Mouse (Mus musculus): ENCODE data around the gene Pde12. TPM values are rescaled to one million over a fixed set of nuclear protein-coding genes. Genes with fewer than 3 reads are reported as not detected.
A peak's percentile ranks its signal among the peaks of the same experiment; 100 is the strongest.

Gene Pde12
- total and polyA plus RNA-seq, 3 experiments = 12.3 to 16.7 (median 13.1) TPM

DNA sequence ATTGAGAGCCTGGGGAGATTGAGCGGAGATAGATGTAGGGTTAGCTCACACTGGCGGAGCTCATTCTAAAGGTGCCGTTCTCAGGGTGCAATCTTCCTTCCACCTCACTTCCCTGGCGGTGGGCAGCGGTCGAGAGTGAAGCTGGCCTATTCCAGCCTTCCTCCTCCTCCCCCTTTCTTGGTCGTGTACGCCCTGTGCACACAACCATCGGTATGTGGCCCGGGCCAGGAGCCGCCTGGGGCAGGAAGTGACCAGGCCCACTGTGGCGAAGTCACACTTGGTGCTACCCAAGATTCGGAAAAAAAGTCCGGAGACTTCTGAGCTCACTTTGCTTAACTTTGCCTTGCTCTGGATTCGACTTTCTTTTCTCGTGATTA, 31.0 kb downstream of the Pde12 start:
- Histone ChIP-seq H3K9me3 (replicated peaks) (no peaks in the 10 kb centered on the region), H3K4me3 (ENCODE audit: low read depth, low read length) (peak overlapping the region; percentile 84), H3K4me1 (ENCODE audit: insufficient read depth, low read depth, low read length) (peaks cover 40% of the 10 kb centered on the region), H3K27me3 (ENCODE audit: insufficient read depth, low read length) (no peaks in the 10 kb centered on the region), H3K36me3 (replicated peaks) (peaks cover 6% of the 10 kb centered on the region)
- DNase-seq (ENCODE audit: low spot score) (peak; percentile 34), ATAC-seq (ENCODE audit: extremely low read depth, insufficient number of reproducible peaks, low FRiP score, poor library complexity, severe bottlenecking) (peak; percentile 23; the same call in 1 of the 2 replicates)
- TF ChIP-seq GATA1 (IDR thresholded peaks at IDR 0.05; ENCODE audit: borderline replicate concordance, low read length) (no peak), GATA2 (IDR thresholded peaks at IDR 0.05; ENCODE audit: borderline replicate concordance, low read depth, low read length) (no peak), CTCF (IDR thresholded peaks at IDR 0.05; ENCODE audit: low read depth, low read length) (no peak), TAL1 (conservative IDR thresholded peaks at IDR 0.05; ENCODE audit: low read depth, low read length) (no peak), POLR2AphosphoS5 (IDR thresholded peaks at IDR 0.05; ENCODE audit: insufficient replicate concordance, low read depth, low read length) (no peak)

DNA sequence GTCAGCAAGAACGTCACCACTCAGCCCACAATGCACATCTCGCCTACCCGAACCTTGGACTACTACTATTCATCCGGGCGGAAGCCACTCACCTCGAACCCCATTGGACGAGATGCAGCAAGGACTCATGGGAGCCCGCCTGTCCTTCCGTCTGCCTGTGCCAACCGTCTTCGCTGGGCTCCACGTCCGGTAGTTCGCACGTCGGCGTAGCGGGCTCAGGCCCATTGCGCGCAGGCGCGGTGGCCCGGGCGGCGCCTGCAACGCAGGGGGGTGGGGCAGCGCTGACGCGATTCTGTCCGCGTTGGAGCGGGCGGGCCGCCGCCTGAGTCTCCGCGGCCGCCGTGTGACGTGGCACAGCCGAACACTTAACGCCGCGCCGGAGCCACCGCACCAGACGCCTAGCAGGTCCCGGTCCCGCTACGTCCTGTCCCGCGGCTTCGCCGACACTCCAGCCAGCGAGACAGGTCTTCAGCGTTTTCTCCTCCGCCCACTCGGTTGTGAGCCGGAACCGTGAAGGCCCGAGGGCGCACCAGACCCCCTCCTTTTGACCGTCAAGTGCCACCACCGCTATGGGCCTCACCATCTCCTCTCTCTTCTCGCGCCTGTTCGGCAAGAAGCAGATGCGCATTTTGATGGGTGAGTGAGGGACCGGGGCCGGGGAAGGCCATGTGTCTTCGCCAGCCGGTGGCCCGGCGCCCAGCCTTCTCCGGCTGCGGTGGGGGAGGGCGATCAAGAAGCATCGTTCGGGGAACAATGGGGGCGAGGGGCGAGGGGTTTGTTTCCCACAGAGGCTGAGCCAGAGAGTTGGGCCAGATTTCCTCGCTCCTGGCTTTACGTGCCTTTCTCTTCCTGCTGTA, 31.6 kb downstream of the Pde12 start, which contains the start of gene Arf4:
Arf4 (plus strand) TSS at position 224 of the 857 bp plus-strand sequence.
- Histone ChIP-seq H3K9me3 (replicated peaks) (no peaks in the 10 kb centered on the region), H3K4me1 (ENCODE audit: insufficient read depth, low read depth, low read length) (peaks cover 38% of the 10 kb centered on the region), H3K27me3 (ENCODE audit: insufficient read depth, low read length) (no peaks in the 10 kb centered on the region), H3K4me3 (ENCODE audit: low read depth, low read length) (peak within 1 kb of the TSS; percentile 84), H3K36me3 (replicated peaks) (peaks cover 10% of the 10 kb centered on the region)
- peak; percentile 85 for DNase-seq (ENCODE audit: low spot score)
- TF ChIP-seq POLR2AphosphoS5 (IDR thresholded peaks at IDR 0.05; ENCODE audit: insufficient replicate concordance, low read depth, low read length) = 0 out of 2 replicates have a peak, but pooled peaks have one; percentile 19
- TF ChIP-seq TAL1 (conservative IDR thresholded peaks at IDR 0.05; ENCODE audit: low read depth, low read length) = no peak
- peak; percentile 97 for ATAC-seq (ENCODE audit: extremely low read depth, insufficient number of reproducible peaks, low FRiP score, poor library complexity, severe bottlenecking)

DNA sequence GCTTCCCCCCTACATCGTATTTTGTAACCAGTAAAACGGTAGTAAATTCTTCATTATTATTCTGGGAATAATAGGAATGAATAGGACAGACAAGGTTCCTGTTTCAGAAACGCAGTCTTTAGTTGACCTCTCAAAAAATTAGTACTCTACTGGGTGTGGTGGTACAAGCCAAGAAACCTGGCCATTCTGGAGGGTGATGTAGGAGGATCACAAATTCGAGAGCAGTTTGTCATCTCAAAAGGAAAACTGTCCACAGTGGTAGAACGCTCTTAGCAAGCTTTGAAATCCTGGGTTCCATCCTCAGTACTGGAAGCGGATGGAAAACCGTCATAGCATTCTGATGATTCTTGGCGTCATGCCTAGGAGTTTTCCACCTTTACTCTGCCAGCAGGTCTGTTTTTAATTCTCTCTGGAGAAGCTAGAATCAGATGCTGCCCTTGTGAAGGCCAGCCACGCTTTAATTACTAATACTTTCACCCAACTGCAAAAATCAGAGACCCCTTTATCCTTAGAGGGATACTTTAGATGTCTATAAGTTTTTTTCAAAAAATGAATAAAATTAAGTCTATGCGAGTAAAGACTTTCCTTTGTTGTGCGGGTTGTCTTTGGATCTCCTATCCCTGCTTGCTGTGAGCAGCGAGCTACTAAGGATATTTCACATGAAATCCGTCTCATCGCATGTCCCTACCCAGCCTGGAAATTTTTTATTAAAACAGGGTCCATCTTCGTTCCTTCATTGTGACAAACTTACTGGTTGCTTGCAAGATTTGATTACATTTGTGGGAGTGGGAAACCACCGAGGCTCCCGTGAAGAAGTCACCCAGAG, 32.4 kb downstream of the Pde12 start:
- Histone ChIP-seq H3K4me1 (ENCODE audit: insufficient read depth, low read depth, low read length) (peaks cover 36% of the 10 kb centered on the region), H3K4me3 (ENCODE audit: low read depth, low read length) (peak overlapping the region; percentile 84), H3K9me3 (replicated peaks) (no peaks in the 10 kb centered on the region), H3K27me3 (ENCODE audit: insufficient read depth, low read length) (no peaks in the 10 kb centered on the region), H3K36me3 (replicated peaks) (peaks cover 13% of the 10 kb centered on the region)
- no peak for TF ChIP-seq TAL1 (conservative IDR thresholded peaks at IDR 0.05; ENCODE audit: low read depth, low read length)
- no peak for TF ChIP-seq POLR2AphosphoS5 (IDR thresholded peaks at IDR 0.05; ENCODE audit: insufficient replicate concordance, low read depth, low read length)
- ATAC-seq (ENCODE audit: extremely low read depth, insufficient number of reproducible peaks, low FRiP score, poor library complexity, severe bottlenecking) = no peak
- no peak for DNase-seq (ENCODE audit: low spot score)

DNA sequence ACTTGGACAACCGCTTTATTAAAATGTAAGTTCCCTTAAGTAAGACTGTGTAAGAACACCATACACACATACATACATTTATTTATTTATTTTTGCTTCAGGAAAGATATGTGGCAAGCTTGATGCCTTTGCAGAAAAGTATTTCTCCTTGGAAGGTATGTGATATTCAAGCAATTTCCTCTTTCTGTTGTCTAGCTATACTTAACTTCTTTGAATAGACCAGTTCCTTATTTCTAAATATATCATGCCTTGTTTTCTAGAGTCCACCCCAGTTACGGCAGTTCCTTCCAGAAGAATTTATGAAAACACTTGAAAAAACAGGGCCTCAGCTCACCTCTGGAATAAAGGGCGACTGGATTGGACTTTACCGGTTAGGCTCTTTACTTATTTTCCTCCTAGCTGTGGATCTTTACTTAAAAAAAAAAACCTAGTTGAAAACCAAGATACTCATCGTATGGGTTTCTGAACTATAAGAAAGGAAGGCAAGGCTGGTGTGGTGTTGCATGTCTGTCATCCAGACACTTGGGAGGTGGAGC, 43.0 kb downstream of the Pde12 start:
- peaks cover 5% of the 10 kb centered on the region; the same call in 1 of the 2 replicates for H3K4me1 ChIP-seq (ENCODE audit: insufficient read depth, low read depth, low read length)
- DNase-seq (ENCODE audit: low spot score) (no peak), ATAC-seq (ENCODE audit: extremely low read depth, insufficient number of reproducible peaks, low FRiP score, poor library complexity, severe bottlenecking) (no peak)
- H3K9me3 ChIP-seq (replicated peaks) = no peaks in the 10 kb centered on the region
- peaks cover 82% of the 10 kb centered on the region for H3K36me3 ChIP-seq (replicated peaks)
- TF ChIP-seq POLR2AphosphoS5 (IDR thresholded peaks at IDR 0.05; ENCODE audit: insufficient replicate concordance, low read depth, low read length) (no peak), TAL1 (conservative IDR thresholded peaks at IDR 0.05; ENCODE audit: low read depth, low read length) (no peak), CTCF (IDR thresholded peaks at IDR 0.05; ENCODE audit: low read depth, low read length) (no peak), GATA2 (IDR thresholded peaks at IDR 0.05; ENCODE audit: borderline replicate concordance, low read depth, low read length) (no peak), GATA1 (IDR thresholded peaks at IDR 0.05; ENCODE audit: borderline replicate concordance, low read length) (no peak)
- H3K27me3 ChIP-seq (ENCODE audit: insufficient read depth, low read length) = no peaks in the 10 kb centered on the region
- H3K4me3 ChIP-seq (ENCODE audit: low read depth, low read length) = no peak overlapping the region

DNA sequence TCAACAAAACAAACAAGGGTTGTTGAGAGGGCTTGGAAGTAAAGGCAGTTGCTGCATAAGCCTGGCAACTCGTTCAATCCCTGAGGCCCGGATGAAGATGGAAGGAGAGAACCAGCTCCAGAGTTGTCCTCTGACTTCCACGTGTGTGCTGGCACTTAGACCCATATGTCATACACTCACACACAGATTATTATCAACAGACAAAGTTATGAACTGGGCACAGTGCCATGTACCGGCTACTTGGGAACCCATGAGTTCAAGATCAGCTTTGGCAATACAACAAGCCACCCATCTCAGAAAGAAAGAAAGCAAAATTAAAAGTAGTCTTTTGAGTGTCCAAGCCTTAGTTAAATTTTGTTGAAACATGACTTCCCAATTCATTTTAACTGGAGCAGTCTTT, 44.4 kb downstream of the Pde12 start:
- peaks cover 5% of the 10 kb centered on the region; the same call in 1 of the 2 replicates for H3K4me1 ChIP-seq (ENCODE audit: insufficient read depth, low read depth, low read length)
- DNase-seq (ENCODE audit: low spot score) (no peak), ATAC-seq (ENCODE audit: extremely low read depth, insufficient number of reproducible peaks, low FRiP score, poor library complexity, severe bottlenecking) (no peak)
- no peaks in the 10 kb centered on the region for H3K9me3 ChIP-seq (replicated peaks)
- no peak for TF ChIP-seq TAL1 (conservative IDR thresholded peaks at IDR 0.05; ENCODE audit: low read depth, low read length)
- TF ChIP-seq CTCF (IDR thresholded peaks at IDR 0.05; ENCODE audit: low read depth, low read length) = no peak
- no peak for TF ChIP-seq POLR2AphosphoS5 (IDR thresholded peaks at IDR 0.05; ENCODE audit: insufficient replicate concordance, low read depth, low read length)
- no peak for TF ChIP-seq GATA2 (IDR thresholded peaks at IDR 0.05; ENCODE audit: borderline replicate concordance, low read depth, low read length)
- no peak for TF ChIP-seq GATA1 (IDR thresholded peaks at IDR 0.05; ENCODE audit: borderline replicate concordance, low read length)
- H3K4me3 ChIP-seq (ENCODE audit: low read depth, low read length) = no peak overlapping the region
- H3K36me3 ChIP-seq (replicated peaks) = peaks cover 87% of the 10 kb centered on the region
- H3K27me3 ChIP-seq (ENCODE audit: insufficient read depth, low read length) = no peaks in the 10 kb centered on the region

DNA sequence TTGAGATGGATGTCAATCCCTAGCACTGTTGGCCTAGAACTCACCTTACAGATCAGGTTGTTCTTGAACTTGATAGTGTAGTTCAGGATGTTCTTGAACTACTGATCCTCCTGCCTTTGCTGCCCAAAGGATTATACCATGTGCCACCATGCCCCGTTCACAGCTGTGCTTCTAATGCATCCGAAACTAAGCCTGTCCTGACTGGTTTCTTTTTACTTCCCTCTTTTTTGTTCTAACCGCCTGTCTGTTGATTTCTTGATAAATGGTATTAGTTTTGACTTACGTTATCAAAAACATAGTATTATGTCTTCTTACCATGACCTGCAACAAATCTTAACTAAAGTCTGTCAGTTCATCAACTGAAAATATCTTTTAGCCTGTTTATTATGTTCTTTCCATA, 59.0 kb downstream of the Pde12 start:
- DNase-seq (ENCODE audit: low spot score) = no peak
- H3K4me1 ChIP-seq (ENCODE audit: insufficient read depth, low read depth, low read length) = peaks cover 32% of the 10 kb centered on the region
- H3K36me3 ChIP-seq (replicated peaks) = peaks cover 79% of the 10 kb centered on the region
- no peaks in the 10 kb centered on the region for H3K27me3 ChIP-seq (ENCODE audit: insufficient read depth, low read length)
- TF ChIP-seq CTCF (IDR thresholded peaks at IDR 0.05; ENCODE audit: low read depth, low read length) (no peak), GATA2 (IDR thresholded peaks at IDR 0.05; ENCODE audit: borderline replicate concordance, low read depth, low read length) (no peak), POLR2AphosphoS5 (IDR thresholded peaks at IDR 0.05; ENCODE audit: insufficient replicate concordance, low read depth, low read length) (no peak), GATA1 (IDR thresholded peaks at IDR 0.05; ENCODE audit: borderline replicate concordance, low read length) (no peak), TAL1 (conservative IDR thresholded peaks at IDR 0.05; ENCODE audit: low read depth, low read length) (no peak)
- H3K4me3 ChIP-seq (ENCODE audit: low read depth, low read length) = peak overlapping the region; percentile 30; the same call in 1 of the 2 replicates
- ATAC-seq (ENCODE audit: extremely low read depth, insufficient number of reproducible peaks, low FRiP score, poor library complexity, severe bottlenecking) = peak; percentile 56
- no peaks in the 10 kb centered on the region for H3K9me3 ChIP-seq (replicated peaks)

Other genes with a start within 250 kb of the Pde12 start
- gene Slmap, start 135.0 kb downstream of the Pde12 start, total RNA-seq (2014; fragmentation: Nextera tagmentation) = 159 and 171 TPM in 2 replicates
- 78.3 and 92.9 TPM in 2 replicates for gene Slmap, start 135.0 kb downstream of the Pde12 start, total RNA-seq (2017)
- 58.4 and 69.9 TPM in 2 replicates for gene Slmap, start 135.0 kb downstream of the Pde12 start, polyA plus RNA-seq (2012)
- 70.0 and 97.5 TPM in 2 replicates for gene Dennd6a, start 96.0 kb downstream of the Pde12 start, total RNA-seq (2014; fragmentation: Nextera tagmentation)
- gene Dennd6a, start 96.0 kb downstream of the Pde12 start, total RNA-seq (2017) = 48.1 and 51.6 TPM in 2 replicates
- gene Dennd6a, start 96.0 kb downstream of the Pde12 start, polyA plus RNA-seq (2012) = 11.0 and 11.2 TPM in 2 replicates
- gene Arf4, start 31.8 kb downstream of the Pde12 start, total RNA-seq (2014; fragmentation: Nextera tagmentation) = 454 and 572 TPM in 2 replicates
- gene Arf4, start 31.8 kb downstream of the Pde12 start, total RNA-seq (2017) = 68.0 and 83.3 TPM in 2 replicates
- 205 and 234 TPM in 2 replicates for gene Arf4, start 31.8 kb downstream of the Pde12 start, polyA plus RNA-seq (2012)
- not detected in 2 replicates for gene Dnah12, start 23.4 kb upstream of the Pde12 start, total RNA-seq (2014; fragmentation: Nextera tagmentation)
- gene Dnah12, start 23.4 kb upstream of the Pde12 start, total RNA-seq (2017) = 0.06 and 0.16 TPM in 2 replicates
- not detected in 2 replicates for gene Dnah12, start 23.4 kb upstream of the Pde12 start, polyA plus RNA-seq (2012)
- not detected in 2 replicates for gene Asb14, start 224.7 kb upstream of the Pde12 start, total RNA-seq (2014; fragmentation: Nextera tagmentation)
- 0.16 TPM in 1 of 2 replicates, not detected in the other for gene Asb14, start 224.7 kb upstream of the Pde12 start, total RNA-seq (2017)
- gene Asb14, start 224.7 kb upstream of the Pde12 start, polyA plus RNA-seq (2012) = not detected in 2 replicates

Data from G1E (cell line).